Mouse (Mus musculus): ENCODE results near the gene Klk1b11.
"Not testable (repeated sequence)": the region's sequence is repeated elsewhere in the genome, so short reads cannot be mapped to it uniquely, and the experiment has no call there.

DNA sequence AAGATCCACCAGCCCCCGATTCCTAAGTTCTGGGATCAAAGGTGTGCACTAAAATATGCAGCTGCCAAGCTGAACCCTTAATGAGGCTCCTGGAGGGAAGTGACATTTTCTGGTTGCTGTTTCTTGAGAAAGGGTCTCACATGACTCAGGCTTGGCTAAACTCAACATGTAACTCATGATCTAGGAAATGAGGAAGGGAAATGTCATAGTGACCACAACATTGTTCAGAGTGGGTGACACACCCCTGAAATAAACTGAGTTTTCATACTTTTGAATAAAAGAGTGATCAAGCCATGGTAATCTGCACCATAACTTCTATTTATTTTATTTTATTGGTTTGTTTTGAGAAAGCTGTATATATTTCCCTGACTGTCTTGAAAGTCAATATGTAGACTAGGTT, 856 bp upstream of the Klk1b11 start:
- TF ChIP-seq CTCF (IDR thresholded peaks at IDR 0.05; ENCODE audit: control insufficient read depth, insufficient read depth, insufficient read length); USF1 (IDR thresholded peaks at IDR 0.05; ENCODE audit: low read depth); CEBPB (IDR thresholded peaks at IDR 0.05; ENCODE audit: low read depth); MAX (IDR thresholded peaks at IDR 0.05): not testable (repeated sequence)
